Mouse (Mus musculus) B cell, adult 2 months (primary cell): ENCODE results near the gene C1ql1.
A peak's percentile ranks its signal among the peaks of the same experiment; 100 is the strongest.
"Not testable (repeated sequence)": the region's sequence is repeated elsewhere in the genome, so short reads cannot be mapped to it uniquely, and the experiment has no call there.

Experiments used
- DNase-seq, 2 experiments: peaks; one replicate each; pipeline ENCODE4 v3.0.0; 2022

Gene C1ql1

DNA sequence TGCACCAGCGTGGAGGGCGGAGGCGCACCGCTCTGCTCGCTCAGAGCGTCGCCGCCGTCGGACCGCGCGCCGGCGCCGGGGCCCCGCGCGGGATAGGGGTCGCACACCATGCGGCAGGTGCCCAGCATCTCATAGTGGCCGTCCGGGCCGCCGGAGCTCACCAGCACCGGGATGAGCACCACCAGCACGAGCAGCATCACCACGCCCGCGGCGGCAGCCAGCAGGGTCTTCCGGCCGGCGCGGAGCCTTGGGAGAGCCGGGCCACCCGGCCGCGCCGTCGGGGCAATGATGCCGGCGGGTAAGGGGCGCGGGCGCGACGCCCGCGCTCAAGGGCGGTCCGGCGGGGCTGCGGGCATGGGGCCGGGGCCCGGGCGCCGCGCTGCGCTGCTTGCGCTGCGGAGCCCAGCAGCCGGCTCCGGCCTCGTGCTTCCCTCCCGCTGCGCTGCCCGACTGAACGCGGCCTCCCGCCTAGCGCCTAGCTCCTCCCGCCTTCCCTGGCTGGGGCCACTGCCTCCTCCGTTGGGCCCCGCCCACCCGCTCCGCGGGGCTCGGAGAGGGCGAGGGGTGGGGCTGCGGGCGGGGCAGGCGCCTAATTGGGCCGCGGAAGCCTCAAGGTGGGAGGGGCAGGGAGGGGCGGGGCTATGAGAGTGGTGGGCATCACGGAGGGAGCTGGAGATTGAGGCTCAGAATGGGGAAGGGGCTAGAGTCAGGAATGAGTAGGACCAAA is at the start of gene C1ql1:
Gene C1ql1 (minus strand): TSS at position 424 of the 727 bp plus-strand sequence.
- peak; percentile 80 to 82 for DNase-seq

DNA sequence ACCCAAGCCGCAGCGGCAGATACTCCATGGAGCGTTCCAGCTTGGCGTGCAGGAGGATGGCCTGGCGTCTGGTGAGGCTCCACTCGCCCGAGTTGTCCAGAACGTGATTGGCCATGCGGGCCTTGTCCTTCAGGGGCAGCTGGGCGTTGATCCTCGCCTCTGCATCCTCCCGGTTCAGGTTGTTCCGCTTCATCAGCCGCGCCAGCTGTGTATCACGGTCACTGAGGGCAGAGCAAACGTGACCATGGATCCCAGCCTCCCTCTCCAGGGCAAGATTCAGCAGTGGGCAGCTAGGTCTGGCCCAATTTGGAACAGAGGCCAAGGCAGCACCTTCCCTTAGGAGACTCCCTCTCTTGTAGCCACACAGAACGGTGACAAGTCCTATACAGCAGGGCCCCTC is 48.5 kb upstream of the C1ql1 start:
- DNase-seq = no peak

DNA sequence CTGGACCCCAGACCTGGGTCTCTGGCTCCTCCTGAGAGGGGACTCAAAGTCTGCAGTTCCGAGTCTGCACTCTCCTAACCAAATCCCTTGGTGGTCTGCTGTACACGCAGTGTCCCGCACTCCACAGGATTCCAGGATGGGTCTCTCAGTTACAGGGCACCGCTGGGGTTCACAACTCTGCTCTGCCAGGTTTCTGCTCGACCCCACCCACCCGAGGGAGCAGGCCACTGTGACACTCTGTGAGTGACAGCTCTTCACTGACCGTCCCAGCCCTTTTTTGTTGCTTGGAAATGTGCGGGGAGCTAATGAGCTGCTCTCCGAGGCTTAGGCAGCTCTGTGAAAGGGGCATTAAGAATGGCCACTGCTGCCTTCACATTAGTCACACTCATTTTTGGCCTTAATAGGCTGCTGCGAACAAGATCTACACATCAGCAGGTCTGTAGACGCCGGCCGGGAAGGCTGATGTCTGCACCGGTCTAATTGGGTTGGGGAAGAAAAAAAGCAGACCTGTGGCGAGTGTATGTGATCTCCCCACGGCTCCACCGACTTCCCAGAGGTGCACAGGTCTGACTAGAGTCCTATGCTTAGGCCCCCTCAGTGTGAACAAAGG is 47.0 kb upstream of the C1ql1 start:
- no peak for DNase-seq

DNA sequence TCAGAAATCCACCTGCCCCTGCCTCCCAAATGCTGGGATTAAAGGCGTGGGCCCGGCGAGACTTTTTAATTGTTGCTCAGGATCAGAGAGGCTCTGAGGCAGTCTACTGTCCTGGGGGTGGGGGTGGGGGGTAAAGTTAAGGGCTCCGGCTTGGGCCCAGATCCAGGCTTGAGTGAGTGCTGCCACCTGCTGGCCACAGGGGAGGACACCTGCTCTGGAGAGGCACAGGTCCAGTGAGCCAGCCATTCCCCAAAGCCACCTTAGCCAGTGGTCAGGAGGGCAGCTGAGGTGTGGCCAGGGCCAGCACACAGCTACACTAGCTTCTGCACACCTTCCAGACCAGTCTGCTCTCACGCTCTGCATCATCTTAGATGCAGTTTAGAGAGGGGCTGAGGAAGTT is 46.5 kb upstream of the C1ql1 start:
- peak; percentile 82 for DNase-seq

DNA sequence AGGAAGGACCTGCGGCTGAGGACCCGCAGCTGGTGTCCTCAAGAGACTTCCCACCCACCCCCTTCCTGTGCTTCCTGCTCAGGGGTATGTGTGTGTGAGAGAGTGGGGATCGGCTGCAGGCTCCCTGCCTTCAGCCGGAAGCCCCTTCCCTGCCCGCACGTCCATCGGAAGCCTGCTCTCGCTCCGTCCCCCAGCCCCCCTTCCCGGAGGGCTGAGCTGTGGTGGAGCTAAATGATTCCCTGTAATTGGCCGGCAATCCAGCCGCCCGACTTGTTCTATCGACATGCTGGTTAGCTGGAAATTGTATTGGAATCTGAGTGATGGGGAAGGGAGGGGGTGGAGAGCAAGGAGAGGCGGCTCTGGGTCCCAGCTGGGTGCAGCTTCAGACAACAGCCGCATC is 45.2 kb upstream of the C1ql1 start:
- DNase-seq = no peak

GRCm38 (mm10) chr11:102990152-102990663 is 43.7 kb upstream of the C1ql1 start:
- peak in 1 of 2 experiments; percentile 3 for DNase-seq

DNA sequence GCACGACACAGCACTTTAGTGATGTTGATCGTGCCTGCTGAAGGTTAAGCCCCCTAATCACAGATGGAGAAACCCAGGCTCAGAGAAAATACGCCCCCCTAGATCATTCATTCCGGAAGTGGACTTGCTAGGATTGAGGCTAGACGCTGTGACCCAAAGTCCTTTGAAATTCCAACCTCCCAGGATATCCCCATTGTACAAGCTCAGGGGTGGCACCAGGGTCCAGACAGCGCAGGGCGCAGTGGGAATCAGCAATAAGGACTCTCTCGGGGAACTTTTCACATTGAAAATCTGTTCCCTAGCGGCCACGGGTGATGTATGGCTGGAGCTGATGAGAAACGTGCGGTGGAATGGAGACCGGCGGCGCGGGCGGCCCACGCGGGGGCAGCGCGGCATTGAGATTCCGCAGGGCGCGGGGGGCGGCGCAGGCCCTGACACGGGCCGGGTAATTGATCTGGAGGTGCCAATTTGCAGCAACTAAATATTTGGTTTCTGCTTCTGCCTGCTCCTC is 43.2 kb upstream of the C1ql1 start:
- no peak for DNase-seq

DNA sequence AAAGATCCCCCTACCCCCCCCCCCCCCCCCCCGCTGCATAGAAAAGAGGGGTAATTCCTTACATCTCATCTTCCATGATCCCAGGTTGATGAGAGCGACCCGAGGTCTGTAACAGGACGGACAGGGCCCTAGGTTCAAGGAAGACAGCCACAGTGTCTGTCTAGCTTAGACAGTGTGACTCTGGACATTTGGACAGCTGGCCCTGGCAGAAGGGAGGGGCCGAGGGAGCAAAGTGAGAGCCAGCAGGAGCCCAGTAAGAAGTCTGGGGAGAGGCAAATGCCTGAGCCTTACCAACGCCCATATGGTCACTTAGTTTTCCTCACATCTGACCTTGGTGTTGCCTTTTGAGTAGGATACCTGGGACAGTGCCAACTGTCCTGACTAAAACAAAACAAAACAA is 38.7 kb upstream of the C1ql1 start:
- no peak for DNase-seq

GRCm38 (mm10) chr11:102984615-102985014 is 38.1 kb upstream of the C1ql1 start:
- DNase-seq = no peak

DNA sequence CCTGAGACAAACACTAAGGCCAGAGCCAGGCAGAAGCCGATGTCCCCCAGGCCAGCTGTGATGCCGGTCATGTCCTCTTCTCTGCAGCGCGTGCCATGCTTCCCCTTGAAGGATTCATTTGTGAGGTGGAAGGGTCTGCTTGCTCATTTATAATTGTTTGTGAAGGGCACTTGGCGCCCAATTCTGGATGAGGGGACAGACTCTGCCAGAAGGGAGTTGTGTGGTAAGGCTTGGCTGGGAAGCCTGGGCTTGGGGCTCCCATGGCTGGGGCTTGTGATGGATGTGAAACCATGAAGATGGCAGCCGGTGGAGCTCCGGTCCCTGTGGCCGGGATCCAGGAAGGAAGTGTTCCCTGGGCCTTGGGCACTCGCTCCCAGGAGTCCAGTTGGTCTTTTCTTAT is 37.6 kb upstream of the C1ql1 start:
- no peak for DNase-seq

- DNase-seq = no peak
Measured at GRCm38 (mm10) chr11:102981151-102981890, 34.8 kb upstream of the C1ql1 start.

DNA sequence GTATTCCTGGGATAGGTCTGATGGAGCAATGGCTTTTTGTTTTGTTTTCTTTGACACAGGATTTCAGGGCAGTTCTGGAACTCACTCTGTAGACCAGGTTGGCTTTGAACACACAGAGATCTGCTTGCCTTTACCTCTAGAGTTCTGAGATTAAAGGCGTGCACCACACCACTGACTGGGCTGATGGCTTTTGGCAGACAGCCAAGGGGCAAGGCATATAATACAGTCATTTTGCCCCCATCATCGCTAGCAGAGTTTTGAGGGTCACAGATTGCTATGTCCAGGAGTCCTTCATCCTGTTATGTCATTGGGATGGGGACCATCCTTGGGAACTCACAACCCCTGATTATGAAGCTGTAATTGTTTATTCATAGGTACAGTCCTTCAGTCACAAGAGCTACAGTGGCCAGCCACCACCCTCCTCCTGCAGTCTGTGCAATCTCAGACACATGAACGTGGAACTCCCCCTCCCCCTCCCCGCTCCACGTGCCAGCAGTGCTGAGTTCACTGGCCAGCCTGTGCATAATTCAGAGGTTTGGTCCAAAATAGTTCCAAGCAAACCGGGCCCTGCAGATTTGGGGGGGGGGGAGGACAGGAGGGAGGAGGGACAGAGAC is 31.7 kb upstream of the C1ql1 start:
- no peak for DNase-seq

- not testable (repeated sequence) for DNase-seq
Measured at GRCm38 (mm10) chr11:102975966-102976365, 29.5 kb upstream of the C1ql1 start.

GRCm38 (mm10) chr11:102972326-102972725 is 25.8 kb upstream of the C1ql1 start:
- DNase-seq = no peak

DNA sequence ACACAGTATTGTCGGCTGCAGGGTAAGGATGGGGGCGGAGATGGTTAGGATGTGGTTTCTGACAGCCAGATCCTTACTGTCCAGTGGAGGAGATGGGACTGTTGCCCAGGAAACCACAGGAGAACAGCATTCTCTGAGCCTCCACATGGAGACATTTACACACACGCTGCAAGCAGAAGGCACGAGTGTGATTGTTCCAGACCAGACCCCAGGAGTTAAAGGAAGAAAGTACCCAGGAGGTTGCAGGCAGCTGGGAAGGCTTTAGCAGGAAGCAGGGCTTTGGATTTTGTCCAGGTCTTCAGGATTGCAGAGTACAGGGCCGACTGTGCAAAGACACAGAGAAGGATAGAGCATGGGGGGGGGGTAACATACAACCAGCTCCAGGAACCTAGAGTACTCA is 25.1 kb upstream of the C1ql1 start:
- DNase-seq = no peak

DNA sequence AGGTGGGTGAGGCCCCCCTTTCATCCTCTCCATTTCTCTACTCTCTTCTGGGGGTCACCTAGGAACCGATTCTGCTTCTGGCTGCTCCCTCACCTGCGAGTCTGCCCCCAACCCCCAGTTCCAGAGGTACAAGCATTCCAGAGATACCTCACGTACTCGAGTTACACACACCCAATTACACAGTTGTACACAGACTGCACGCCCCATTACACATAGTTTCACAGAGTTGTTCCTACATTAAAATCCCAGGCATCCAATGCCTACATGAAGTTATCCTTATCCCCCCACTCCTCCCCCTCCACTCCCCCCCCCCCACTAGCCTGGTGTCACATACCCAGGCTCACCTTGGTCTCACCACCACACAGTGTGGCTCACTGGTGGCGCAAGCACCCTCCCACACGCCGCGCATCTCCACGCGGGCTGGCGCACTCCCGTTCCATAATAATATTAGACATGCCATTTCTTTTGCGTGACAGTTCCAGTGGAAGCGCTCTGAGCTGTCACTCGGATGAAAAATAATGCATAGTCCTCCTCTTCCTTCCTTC is 18.1 kb upstream of the C1ql1 start:
- DNase-seq = no peak

- DNase-seq = no peak
Measured at GRCm38 (mm10) chr11:102963855-102964546, 17.5 kb upstream of the C1ql1 start.

- DNase-seq = no peak
Measured at GRCm38 (mm10) chr11:102963246-102963854, 16.9 kb upstream of the C1ql1 start.

DNA sequence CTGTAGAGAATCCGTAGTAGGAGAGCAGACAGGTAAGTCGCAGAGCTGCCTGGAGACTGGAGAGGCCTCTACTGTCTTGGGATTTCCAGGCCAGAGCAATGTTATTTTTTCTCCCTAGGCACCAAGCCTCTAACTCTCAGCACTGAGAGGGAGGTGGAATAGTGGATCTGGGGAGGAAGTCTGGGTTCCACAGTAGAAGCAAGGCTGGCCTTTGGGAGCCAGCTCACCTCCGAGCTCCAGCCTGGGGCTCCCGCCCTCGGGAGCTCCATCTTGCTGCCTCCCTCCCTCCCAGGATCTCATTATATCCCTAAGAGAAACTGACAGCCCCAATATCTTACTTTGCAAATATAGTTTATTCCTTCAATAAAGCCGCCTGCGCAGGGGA is 16.4 kb upstream of the C1ql1 start:
- no peak for DNase-seq

GRCm38 (mm10) chr11:102961082-102961481 is 14.6 kb upstream of the C1ql1 start:
- DNase-seq = no peak

DNA sequence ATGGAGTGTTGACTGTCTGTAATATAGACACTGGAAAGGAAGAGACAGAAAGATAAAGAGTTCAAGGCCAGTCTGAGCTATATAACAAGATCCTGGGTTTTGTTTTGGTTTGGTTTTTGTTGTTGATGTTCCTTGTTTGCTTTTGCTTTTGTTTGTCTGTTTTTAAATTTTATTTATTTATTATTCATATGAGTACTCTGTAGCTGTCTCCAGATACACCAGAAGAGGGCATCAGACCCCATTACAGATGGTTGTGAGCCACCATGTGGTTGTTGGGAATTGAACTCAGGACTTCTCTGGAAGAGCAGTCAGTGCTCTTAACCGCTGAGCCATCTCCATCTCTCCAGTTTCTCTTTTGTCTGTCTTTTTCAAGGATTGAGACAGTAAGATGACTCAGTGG is 12.4 kb upstream of the C1ql1 start:
- DNase-seq = no peak

- no peak for DNase-seq
Measured at GRCm38 (mm10) chr11:102958431-102958830, 11.9 kb upstream of the C1ql1 start.
